Mouse (Mus musculus) gastrocnemius, adult 2 months (tissue): ENCODE results near the gene Fh1. TPM values are rescaled to one million over a fixed set of nuclear protein-coding genes. Genes with fewer than 3 reads are reported as not detected.

Experiments
- DNase-seq: peaks from one replicate; pipeline ENCODE4 v3.0.0; 2022
- H3K27ac ChIP-seq: fragments of 200-600 bp; 2 replicates; pipeline ENCODE4 v1.8.1; 2022; ENCODE audit warnings: mild to moderate bottlenecking
- H3K4me3 ChIP-seq: fragments of 200-600 bp; 2 replicates; pipeline ENCODE4 v1.8.1; 2022; ENCODE audit warnings: mild to moderate bottlenecking, moderate library complexity
- CTCF ChIP-seq: fragments of 200-600 bp; IDR thresholded peaks from 2 replicates; pipeline ENCODE4 v1.8.1; 2022; ENCODE audit warnings: antibody characterized with exemption, mild to moderate bottlenecking, moderate library complexity
- intact Hi-C: fragments of 180-260 bp; cut with DNase I; formaldehyde crosslinking; loops from one replicate; pipeline ENCODE4 v1.15.1; 2025
- long read RNA-seq, 2 experiments: library from polyadenylated mRNA; stranded (forward); transcript quantifications; one replicate each; pipeline ENCODE4 v2.0.0; 2021
- total RNA-seq, 2 experiments: library from RNA; stranded (reverse); gene quantifications; 2 replicates each; pipeline ENCODE4 v1.2.3; 2021

The Fh1 gene
- 100 to 1,000 TPM; 231 to 325 TPM for total RNA-seq
- long read RNA-seq, experiment 1, transcript Fh1-203 (3 exons, 936 nt): minor isoform, 56 of 594 reads
- long read RNA-seq, experiment 1, transcript Fh1-201 (10 exons, 2,636 nt): major isoform, 524 of 594 reads
- long read RNA-seq, experiment 1, partial matches to known transcripts: 10 of 594 reads
- long read RNA-seq, experiment 1, other reads (novel, unspliced or antisense): 4 of 594 reads
- long read RNA-seq, experiment 2, transcript Fh1-203 (3 exons, 936 nt): minor isoform, 77 of 658 reads
- long read RNA-seq, experiment 2, transcript Fh1-201 (10 exons, 2,636 nt): major isoform, 567 of 658 reads
- long read RNA-seq, experiment 2, partial matches to known transcripts: 5 of 658 reads
- long read RNA-seq, experiment 2, other reads (novel, unspliced or antisense): 8 of 658 reads

DNA sequence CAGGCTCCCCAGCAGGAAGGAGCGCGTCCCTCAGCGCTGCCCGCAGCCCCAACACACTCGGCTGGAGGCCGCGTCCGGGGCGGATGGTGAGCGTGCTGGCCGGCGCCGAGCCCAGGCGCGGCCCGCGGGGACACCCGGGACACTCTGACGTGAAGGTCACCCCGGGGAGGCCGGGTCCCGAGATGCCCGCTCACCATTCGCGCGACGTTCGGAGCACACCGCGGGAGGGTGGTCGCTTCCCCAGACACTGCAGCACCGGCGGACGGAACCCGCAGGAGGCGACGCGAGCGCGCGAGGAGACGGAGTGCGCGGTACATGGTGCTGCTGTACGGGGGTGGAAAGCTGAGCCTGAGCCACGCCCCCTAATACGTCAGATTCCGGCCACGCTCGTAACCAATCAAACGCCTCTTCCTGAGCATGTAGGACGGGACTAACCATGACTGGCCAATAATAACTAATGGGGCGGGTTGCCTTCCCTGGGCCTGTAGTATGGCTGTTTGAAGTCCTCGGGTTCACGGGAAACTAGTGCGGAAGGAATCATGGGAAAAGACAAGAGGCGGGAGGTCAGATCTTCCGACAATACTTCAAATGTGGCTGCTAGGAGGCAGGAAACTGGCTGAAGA lies at the start of gene Fh1:
Gene Fh1 (minus strand): TSS at position 379 of the 623 bp plus-strand sequence.
- no peak; the same call in 1 of the 2 replicates for TF ChIP-seq CTCF
- Histone ChIP-seq H3K27ac (peak within 1 kb of the TSS; percentile 95), H3K4me3 (peak within 1 kb of the TSS; percentile 92)
- intact Hi-C loops: loop anchor here (2.0 to 5.0 kb wide), 3 partner anchors 67 to 297 kb away; partner anchors contain the start of genes Chml, Exo1 and Opn3
- peak; percentile 95 for DNase-seq

DNA sequence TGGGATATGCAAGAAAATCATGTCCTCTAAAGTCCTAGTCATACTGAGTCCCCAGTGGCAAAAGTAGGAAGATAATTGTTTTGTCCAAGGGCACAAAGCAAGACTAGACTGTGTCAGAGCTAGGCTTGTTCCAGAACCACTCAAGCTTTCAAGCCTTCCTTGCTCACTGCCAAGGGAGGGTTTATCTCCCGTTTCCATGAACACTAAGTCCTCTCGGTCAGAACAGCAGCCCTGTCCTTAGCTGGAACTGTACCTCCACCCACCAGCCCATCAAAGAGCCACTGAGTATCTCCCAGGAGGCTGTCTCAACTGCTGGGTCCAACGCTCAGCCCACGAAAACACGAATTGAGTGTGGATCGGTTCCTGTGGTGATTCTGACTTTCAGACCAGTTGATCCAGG lies 49.7 kb upstream of the Fh1 start:
- no peak for TF ChIP-seq CTCF
- intact Hi-C loops: no loop called here
- Histone ChIP-seq H3K4me3 (no peak overlapping the region), H3K27ac (no peak overlapping the region)
- no peak for DNase-seq

DNA sequence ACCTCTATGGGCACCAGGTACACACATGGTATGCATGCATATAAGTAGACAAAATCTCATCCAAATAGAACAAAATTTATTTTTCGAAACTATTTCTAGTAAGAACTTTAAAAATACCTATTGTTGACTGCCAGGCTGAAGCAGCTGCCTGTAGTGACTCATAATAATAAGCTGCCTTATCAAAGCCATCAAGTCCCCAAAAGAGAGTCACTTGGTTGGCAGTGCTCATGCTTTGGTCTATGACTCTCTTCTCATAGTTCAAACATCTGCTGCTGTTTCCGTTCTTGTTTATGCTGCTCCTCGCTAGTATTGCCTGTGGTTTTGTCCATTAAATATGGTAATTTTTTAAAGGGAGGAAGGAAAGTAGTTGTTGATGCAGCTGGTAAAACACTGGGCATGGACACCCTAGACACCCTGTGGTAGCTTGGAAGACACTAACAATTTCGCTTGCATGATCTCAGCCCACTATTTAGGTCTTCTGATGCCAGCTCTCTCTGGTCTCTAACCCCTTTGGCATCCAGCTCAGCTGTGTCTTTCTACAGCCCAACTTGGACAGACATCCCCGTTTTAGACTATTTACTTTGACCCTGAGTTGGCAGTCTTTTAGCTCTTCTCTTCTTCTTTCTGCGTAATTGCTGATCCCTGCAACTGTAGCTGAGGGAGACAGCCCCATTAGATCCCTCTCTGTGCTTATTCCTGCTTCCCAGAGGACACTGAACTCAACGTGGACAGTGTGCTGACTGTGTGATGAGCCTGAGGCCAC lies 48.3 kb upstream of the Fh1 start:
- TF ChIP-seq CTCF: no peak
- Histone ChIP-seq H3K4me3 (no peak overlapping the region), H3K27ac (no peak overlapping the region)
- intact Hi-C loops: no loop called here
- no peak for DNase-seq

DNA sequence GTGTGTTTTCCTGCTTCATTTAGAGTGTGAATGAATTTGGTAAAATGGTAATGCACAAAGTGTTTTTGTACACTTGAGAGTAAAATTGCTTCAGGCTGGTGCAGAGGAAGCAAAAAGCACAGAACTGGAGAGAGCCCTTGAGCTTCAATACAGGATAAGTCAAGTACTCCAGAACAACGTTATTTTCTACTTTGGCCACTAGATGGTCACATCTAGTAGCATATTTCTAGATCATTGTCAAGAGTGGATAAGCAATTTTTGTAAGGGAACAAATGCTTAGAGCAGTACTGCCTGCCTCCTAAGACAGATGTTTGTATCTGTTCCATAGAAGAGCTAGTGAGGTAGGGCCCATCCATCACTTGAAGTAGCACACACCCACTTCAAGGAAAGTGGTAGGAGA lies 46.2 kb upstream of the Fh1 start:
- TF ChIP-seq CTCF: no peak
- DNase-seq: no peak
- Histone ChIP-seq H3K27ac (no peak overlapping the region), H3K4me3 (no peak overlapping the region)
- intact Hi-C loops: no loop called here

DNA sequence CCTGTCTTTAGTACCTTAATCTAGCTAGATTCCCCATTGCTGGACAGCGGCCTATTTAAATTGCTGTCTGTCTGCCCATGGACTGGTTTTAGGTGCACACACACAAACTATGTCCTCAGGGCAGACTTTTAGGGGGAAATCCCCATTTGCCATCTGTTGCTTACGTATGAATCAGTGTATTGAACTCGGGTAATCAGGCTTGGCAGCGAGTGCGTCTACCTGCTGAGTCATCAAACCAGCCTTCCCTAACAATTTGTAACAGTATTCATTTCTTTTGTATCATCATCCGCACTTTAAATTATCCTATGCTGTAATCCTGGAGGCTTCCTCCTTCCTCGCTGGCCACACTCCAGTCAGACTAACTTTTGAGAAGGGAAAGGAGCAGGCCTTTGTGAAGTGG lies 44.6 kb upstream of the Fh1 start:
- TF ChIP-seq CTCF: no peak
- intact Hi-C loops: no loop called here

DNA sequence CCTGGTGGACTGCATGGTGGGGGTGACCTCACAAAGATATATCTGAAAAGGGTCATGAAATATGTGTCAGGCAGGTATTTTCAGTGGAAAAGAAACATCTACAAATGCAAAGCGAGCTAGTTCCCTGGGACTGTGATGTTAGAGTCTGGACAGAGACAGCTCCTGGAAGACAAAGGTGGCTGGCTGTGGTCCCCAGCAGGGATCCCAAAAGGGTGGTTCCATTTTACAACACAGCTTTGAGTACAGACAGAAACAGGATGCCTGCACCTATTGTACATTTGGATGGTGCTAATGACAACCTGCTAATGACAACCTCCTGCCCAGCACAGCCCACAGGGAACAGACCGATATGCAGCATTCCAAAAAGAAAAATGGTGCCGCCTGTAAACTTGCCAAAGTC lies 44.0 kb upstream of the Fh1 start:
- no peak for TF ChIP-seq CTCF
- H3K4me3 ChIP-seq: no peak overlapping the region
- no peak overlapping the region for H3K27ac ChIP-seq
- intact Hi-C loops: no loop called here
- no peak for DNase-seq

More for the DNA sequence above, 44.6 kb upstream of the Fh1 start:
- Histone ChIP-seq H3K4me3 (no peak overlapping the region), H3K27ac (no peak overlapping the region)
- DNase-seq: no peak

DNA sequence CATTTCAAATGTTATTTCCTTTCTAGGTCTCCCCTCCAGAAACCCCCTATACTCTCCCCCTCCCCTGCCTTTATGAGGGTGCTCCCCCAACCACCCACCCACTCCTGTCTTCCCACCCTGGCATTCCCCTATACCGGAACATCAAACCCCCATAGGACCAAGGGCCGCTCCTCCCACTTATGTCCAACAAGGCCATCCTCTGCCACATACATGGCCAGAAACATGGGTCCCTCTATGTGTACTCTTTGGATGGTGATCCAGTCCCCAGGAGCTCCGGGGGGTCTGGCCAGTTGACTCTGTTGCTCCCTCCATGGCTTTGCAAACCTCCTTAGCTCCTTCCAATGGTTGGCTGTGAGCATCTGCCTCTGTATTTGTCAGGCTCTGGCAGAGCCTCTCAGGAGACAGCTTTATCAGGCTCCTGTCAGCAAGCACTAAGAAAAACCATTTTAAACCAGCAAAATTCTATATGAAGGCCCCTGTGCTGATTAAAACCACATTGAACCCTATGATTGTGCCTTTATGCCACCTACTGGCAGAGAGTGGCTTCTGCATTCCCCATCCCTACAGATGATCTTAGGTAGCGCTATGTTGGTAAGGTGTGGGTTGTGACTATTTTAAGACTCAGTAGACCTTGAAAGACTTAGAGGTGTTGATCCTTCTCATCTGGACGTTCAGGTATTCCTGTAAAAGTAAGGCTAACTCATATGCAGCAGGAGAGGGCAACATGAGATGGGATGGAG lies 43.4 kb upstream of the Fh1 start:
- H3K4me3 ChIP-seq: no peak overlapping the region
- intact Hi-C loops: no loop called here
- DNase-seq: no peak
- H3K27ac ChIP-seq: no peak overlapping the region
- peak; percentile 49 for TF ChIP-seq CTCF

DNA sequence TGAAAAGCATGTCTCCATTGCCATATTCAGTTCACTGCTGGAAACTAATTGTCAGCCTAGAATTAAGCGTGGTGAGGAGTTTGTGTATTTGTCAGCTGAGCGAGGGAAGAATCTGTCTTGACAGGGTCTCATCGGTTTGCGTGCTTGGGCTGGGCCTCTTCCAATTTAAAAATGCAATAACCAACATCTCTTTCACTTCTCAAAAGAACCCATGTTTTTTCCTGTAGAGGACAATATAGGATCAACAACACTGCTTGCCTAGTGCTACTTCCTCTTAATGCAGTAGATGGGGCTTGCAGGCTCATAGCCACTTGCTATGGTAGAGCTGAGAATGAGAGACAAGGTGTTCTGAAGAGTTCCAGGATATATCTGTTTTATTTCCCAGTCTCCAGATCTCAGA lies 34.5 kb upstream of the Fh1 start:
- intact Hi-C loops: no loop called here
- no peak for TF ChIP-seq CTCF
- no peak overlapping the region for H3K27ac ChIP-seq
- no peak overlapping the region for H3K4me3 ChIP-seq
- DNase-seq: no peak

DNA sequence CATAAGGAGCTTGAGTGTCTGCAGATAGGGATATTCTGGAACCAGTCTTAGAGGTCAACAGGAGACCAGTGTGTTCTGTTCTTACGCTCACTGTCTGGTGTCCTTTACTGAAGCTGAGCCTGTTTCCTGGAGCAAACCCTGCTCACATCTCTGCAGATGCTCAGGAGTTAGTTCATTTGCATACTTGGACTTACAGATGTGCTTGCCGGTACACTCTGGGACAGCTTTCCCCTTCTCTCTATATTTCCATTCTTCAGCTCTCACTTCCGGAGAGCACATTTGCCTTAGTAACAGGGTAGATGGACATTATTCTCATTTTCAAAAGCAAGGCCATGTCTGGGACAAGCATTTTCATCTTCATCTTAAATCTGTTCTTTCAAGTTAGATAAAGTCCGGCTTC lies 23.2 kb upstream of the Fh1 start:
- H3K4me3 ChIP-seq: no peak overlapping the region
- intact Hi-C loops: no loop called here
- no peak for DNase-seq
- no peak for TF ChIP-seq CTCF
- H3K27ac ChIP-seq: no peak overlapping the region

DNA sequence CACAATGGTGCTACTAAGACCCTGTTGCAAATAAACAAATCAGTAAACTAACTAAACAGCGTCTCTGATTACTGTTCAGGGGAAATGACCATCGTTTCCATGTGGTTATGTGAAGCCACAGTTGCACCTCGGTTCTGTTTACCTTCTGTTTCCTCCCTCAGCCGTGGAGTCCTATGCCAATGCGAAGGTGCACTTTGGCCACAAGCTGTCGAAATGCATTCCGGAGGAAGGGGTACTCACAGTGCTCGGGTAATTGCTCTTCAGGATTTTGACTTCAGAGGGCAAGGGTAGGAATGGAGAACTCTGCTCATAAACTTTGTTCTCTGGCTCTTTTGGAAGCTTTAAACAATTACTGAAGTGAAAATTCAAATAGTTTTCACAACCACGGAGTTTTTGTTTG lies 21.5 kb upstream of the Fh1 start:
- no peak overlapping the region for H3K4me3 ChIP-seq
- no peak for TF ChIP-seq CTCF
- intact Hi-C loops: no loop called here

DNA sequence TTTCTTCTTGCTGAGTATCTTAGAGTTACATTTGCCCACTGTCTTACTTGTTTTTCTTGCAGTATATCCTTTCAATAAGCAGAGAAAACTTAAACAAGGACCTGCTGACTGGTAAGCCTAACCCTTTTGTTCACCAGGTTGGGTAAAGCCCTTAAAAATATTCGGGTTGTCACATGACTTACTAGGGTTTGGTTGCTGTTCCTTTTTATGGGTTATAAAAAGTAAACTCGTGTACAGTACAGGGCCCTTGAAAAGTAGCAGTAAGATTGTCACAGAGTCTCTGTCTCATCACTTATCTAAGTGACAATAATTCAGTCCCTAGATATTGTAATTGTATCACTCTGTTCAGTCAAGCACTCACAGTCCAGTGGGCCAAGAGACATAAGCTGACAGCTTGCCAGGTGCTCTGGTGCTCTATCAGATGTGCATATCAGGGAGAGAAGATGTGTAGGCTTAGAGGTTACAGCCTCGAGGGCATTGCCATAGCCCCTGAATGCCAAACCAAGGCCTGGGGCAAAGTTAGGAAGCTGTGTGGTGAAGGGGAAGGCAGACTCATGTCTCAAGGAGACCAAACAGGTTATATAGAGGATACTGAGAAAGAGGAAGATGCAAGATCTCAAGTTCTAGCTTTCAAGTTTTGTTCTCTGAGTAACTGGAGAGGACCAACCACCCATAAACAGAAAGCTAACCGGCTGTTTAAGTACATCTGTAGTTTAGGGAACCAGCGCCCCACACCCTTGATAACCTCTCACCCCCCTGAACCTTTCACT lies 18.2 kb upstream of the Fh1 start:
- intact Hi-C loops: no loop called here
- H3K4me3 ChIP-seq: no peak overlapping the region
- DNase-seq: no peak
- no peak for TF ChIP-seq CTCF
- no peak overlapping the region for H3K27ac ChIP-seq

More for the DNA sequence above, 21.5 kb upstream of the Fh1 start:
- H3K27ac ChIP-seq: no peak overlapping the region
- DNase-seq: no peak
